Mouse (Mus musculus) CH12.LX (cell line): ENCODE results near the gene Plcb3. TPM values are rescaled to one million over a fixed set of nuclear protein-coding genes. Genes with fewer than 3 reads are reported as not detected.

Experiments
- DNase-seq: peaks from one replicate; pipeline ENCODE4 v3.0.0-alpha.2; 2013; ENCODE audit errors: extremely low read depth
- H3K27ac ChIP-seq: 2 replicates; pipeline ENCODE4 v1.5.1; 2012; ENCODE audit warnings: low read depth, mild to moderate bottlenecking, control low read depth, moderate library complexity; ENCODE audit not compliant: insufficient read depth
- H3K27me3 ChIP-seq: replicated peaks from 2 replicates; pipeline ENCODE3; 2012; ENCODE audit warnings: inconsistent platforms
- H3K36me3 ChIP-seq, 2 experiments: replicated peaks in 1 of 2; 2 replicates each; pipeline versions ENCODE3 to v1.6.1; 2012; ENCODE audit warnings: inconsistent platforms in 1 of 2, low read length in 1 of 2, mild to moderate bottlenecking in 1 of 2, mixed read lengths in 1 of 2, moderate library complexity in 1 of 2; ENCODE audit not compliant: control insufficient read depth in 1 of 2, insufficient read depth in 1 of 2
- H3K4me1 ChIP-seq, 2 experiments: 2 replicates each; pipeline ENCODE4 v1.6.1; 2012; ENCODE audit warnings: inconsistent platforms in 1 of 2, moderate library complexity in 1 of 2; ENCODE audit not compliant: insufficient read depth in 2 of 2, control insufficient read depth in 1 of 2
- H3K4me2 ChIP-seq: 2 replicates; pipeline ENCODE4 v1.6.1; 2012; ENCODE audit warnings: low read depth, mild to moderate bottlenecking, control low read depth; ENCODE audit not compliant: poor library complexity, insufficient read depth, severe bottlenecking
- H3K4me3 ChIP-seq, 3 experiments: fragments of 150-350 bp in 1 of 3; sonication (generic) in 1 of 3; replicated peaks in 1 of 3; 2 replicates each; pipeline versions ENCODE3 to v1.5.1; 2011 to 2012; ENCODE audit warnings: low read depth in 2 of 3, low read length in 2 of 3, mild to moderate bottlenecking in 2 of 3, moderate library complexity in 2 of 3, control low read depth in 1 of 3, improper control_type of control experiment in 1 of 3, inconsistent platforms in 1 of 3, mixed read lengths in 1 of 3; ENCODE audit not compliant: poor library complexity in 1 of 3
- H3K79me2 ChIP-seq: replicated peaks from 2 replicates; pipeline ENCODE4 v1.6.1; 2012; ENCODE audit warnings: mild to moderate bottlenecking, moderate library complexity; ENCODE audit not compliant: control insufficient read depth, poor library complexity, insufficient read depth, severe bottlenecking; ENCODE audit errors: extremely low read depth
- H3K9ac ChIP-seq: 2 replicates; pipeline ENCODE4 v1.6.1; 2012; ENCODE audit warnings: low read depth, mild to moderate bottlenecking, control low read depth, moderate library complexity; ENCODE audit not compliant: insufficient read depth
- H3K9me3 ChIP-seq: replicated peaks from 2 replicates; pipeline ENCODE3; 2012; ENCODE audit warnings: low read length, inconsistent platforms, mixed read lengths
- BHLHE40 ChIP-seq: IDR thresholded peaks from 2 replicates; pipeline ENCODE4 v1.6.1; 2011; ENCODE audit warnings: mild to moderate bottlenecking, low read depth, low read length, improper control_type of control experiment
- CHD1 ChIP-seq: IDR thresholded peaks from 2 replicates; pipeline ENCODE4 v1.6.1; 2012; ENCODE audit warnings: low read depth, low read length, improper control_type of control experiment, inconsistent platforms
- EP300 ChIP-seq: IDR thresholded peaks from 2 replicates; pipeline ENCODE4 v1.6.1; 2011; ENCODE audit warnings: low read length, improper control_type of control experiment
- GABPA ChIP-seq: IDR thresholded peaks from 2 replicates; pipeline ENCODE4 v1.6.1; 2012; ENCODE audit warnings: low read depth, low read length, improper control_type of control experiment, inconsistent platforms; ENCODE audit not compliant: insufficient replicate concordance
- JUND ChIP-seq: conservative IDR thresholded peaks from 2 replicates; pipeline ENCODE4 v1.6.1; 2011; ENCODE audit warnings: low read depth, low read length, improper control_type of control experiment
- KAT2A ChIP-seq: IDR thresholded peaks from 2 replicates; pipeline ENCODE4 v1.6.1; 2012; ENCODE audit warnings: low read length, improper control_type of control experiment, inconsistent platforms; ENCODE audit not compliant: insufficient replicate concordance
- MAX ChIP-seq: IDR thresholded peaks from 2 replicates; pipeline ENCODE4 v1.6.1; 2011; ENCODE audit warnings: low read length, improper control_type of control experiment
- MAZ ChIP-seq: IDR thresholded peaks from 2 replicates; pipeline ENCODE4 v1.6.1; 2012; ENCODE audit warnings: low read depth, mild to moderate bottlenecking, inconsistent platforms, low read length, improper control_type of control experiment, moderate library complexity
- MEF2A ChIP-seq: IDR thresholded peaks from 2 replicates; pipeline ENCODE4 v1.6.1; 2014; ENCODE audit warnings: low read depth, mild to moderate bottlenecking, inconsistent platforms, low read length, improper control_type of control experiment, borderline replicate concordance
- NRF1 ChIP-seq: IDR thresholded peaks from 2 replicates; pipeline ENCODE4 v1.6.1; 2014; ENCODE audit warnings: low read depth, mild to moderate bottlenecking, inconsistent platforms, low read length, improper control_type of control experiment, moderate library complexity
- POLR2AphosphoS2 ChIP-seq: IDR thresholded peaks from 2 replicates; pipeline ENCODE4 v1.6.1; 2011; ENCODE audit warnings: low read depth, low read length, improper control_type of control experiment
- RAD21 ChIP-seq: IDR thresholded peaks from 2 replicates; pipeline ENCODE4 v1.6.1; 2011; ENCODE audit warnings: low read depth, mild to moderate bottlenecking, low read length, improper control_type of control experiment, moderate library complexity
- SMC3 ChIP-seq: IDR thresholded peaks from 2 replicates; pipeline ENCODE4 v1.6.1; 2011; ENCODE audit warnings: low read depth, low read length, improper control_type of control experiment
- USF1 ChIP-seq: IDR thresholded peaks from 2 replicates; pipeline ENCODE4 v1.6.1; 2014; ENCODE audit warnings: low read depth, mild to moderate bottlenecking, inconsistent platforms, low read length, improper control_type of control experiment
- USF2 ChIP-seq: conservative IDR thresholded peaks from 2 replicates; pipeline ENCODE4 v1.6.1; 2011; ENCODE audit warnings: low read depth, low read length, improper control_type of control experiment
- ZKSCAN1 ChIP-seq: IDR thresholded peaks from 2 replicates; pipeline ENCODE4 v1.6.1; 2012; ENCODE audit warnings: low read depth, inconsistent platforms, low read length, improper control_type of control experiment, borderline replicate concordance
- ZMIZ1 ChIP-seq: IDR thresholded peaks from 2 replicates; pipeline ENCODE4 v1.6.1; 2012; ENCODE audit warnings: low read depth, mild to moderate bottlenecking, inconsistent platforms, low read length, improper control_type of control experiment
- ZNF384 ChIP-seq: IDR thresholded peaks from 2 replicates; pipeline ENCODE4 v1.6.1; 2012; ENCODE audit warnings: low read depth, low read length, improper control_type of control experiment, inconsistent platforms
- dilution Hi-C: fragments of 300-500 bp; cut with MboI; formaldehyde crosslinking; loops from 2 replicates; pipeline ENCODE4 v1.14.3; 2020; ENCODE audit warnings: low sequenced_read_pairs; ENCODE audit not compliant: extremely low pct_unique_long_range_greater_than_20kb, extremely low pct_ligation_motif_present
- in situ Hi-C: fragments of 300-500 bp; cut with MboI; formaldehyde crosslinking; loops from 3 replicates; pipeline ENCODE4 v1.14.3; 2019; ENCODE audit warnings: low sequenced_read_pairs, low pct_ligation_motif_present, low pct_unique_long_range_greater_than_20kb, mixed read lengths
- polyA plus RNA-seq: library from polyadenylated mRNA; unstranded; fragments of >175 nt; gene quantifications from 2 replicates; pipeline ENCODE4 v1.2.1, GENCODE M21; 2012; ENCODE audit warnings: low read depth; ENCODE audit not compliant: insufficient read length
- total RNA-seq, 2 experiments: library from RNA; depleted of rRNA; stranded (reverse); fragments of 300-350 nt in 1 of 2; fragments of >200 nt in 1 of 2; gene quantifications; 2 replicates each; pipeline ENCODE4 v1.2.3; 2012 to 2014

Gene Plcb3
- total and polyA plus RNA-seq, 3 experiments, result 4.1 to 8.2 (median 7.5) TPM

DNA sequence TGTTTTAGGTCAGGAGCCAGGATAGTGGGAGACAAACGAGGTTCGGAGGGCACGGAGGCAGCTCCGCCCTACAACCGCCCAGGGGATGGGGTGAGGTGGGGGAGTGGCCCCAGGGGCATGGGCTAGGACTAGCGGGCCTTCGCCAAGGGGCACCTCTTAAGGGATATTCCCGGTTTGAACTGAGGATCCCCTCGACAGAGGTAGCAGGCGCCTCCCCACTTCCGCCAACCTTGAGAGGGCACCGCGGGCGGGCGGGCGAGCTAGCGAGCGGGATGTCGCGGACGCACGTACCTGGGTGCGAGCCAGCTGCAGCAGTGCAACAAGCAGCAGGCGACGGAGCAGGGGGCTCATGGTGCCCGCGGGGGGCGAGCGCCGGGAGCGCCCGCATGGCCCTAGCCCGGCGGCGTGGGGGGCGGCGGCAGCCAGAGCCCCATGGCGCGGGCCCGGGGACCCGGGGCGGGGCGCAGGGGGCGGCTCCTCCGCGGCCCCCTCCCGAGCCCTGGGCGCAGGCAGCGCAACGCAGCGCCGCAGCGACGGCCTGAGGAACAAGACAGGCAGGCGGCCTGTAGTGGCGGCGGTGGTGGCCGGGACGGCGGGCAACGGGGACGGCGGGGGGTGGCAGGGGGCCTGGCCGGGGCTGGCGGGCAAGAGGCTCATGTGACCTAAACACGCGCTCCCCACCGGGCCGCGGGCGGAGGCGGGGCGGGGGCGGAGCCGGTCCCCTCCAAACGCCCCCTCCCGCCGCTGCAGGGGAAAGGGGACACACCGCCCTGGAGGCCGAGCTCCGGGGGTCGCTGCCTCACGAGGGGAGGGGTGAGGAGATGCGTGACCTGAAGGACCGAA is 11.0 kb upstream of the Plcb3 start, which contains the start of gene Vegfb (continued):
- TF ChIP-seq NRF1, result no peak
- TF ChIP-seq MAX, result no peak
- TF ChIP-seq MEF2A, result no peak
- TF ChIP-seq KAT2A, result no peak
- TF ChIP-seq MAZ, result 0 out of 2 replicates have a peak, but pooled peaks have one; percentile 7
- no peak for TF ChIP-seq USF2
- no peak for TF ChIP-seq EP300
- peak; percentile 58 for TF ChIP-seq USF1
- TF ChIP-seq ZNF384, result no peak
- TF ChIP-seq GABPA, result no peak
- TF ChIP-seq ZKSCAN1, result no peak
- TF ChIP-seq BHLHE40, result peak; percentile 39; the same call in 1 of the 2 replicates
- TF ChIP-seq ZMIZ1, result no peak
- no peak for TF ChIP-seq SMC3
- TF ChIP-seq, all 38 proteins: peak for 11

DNA sequence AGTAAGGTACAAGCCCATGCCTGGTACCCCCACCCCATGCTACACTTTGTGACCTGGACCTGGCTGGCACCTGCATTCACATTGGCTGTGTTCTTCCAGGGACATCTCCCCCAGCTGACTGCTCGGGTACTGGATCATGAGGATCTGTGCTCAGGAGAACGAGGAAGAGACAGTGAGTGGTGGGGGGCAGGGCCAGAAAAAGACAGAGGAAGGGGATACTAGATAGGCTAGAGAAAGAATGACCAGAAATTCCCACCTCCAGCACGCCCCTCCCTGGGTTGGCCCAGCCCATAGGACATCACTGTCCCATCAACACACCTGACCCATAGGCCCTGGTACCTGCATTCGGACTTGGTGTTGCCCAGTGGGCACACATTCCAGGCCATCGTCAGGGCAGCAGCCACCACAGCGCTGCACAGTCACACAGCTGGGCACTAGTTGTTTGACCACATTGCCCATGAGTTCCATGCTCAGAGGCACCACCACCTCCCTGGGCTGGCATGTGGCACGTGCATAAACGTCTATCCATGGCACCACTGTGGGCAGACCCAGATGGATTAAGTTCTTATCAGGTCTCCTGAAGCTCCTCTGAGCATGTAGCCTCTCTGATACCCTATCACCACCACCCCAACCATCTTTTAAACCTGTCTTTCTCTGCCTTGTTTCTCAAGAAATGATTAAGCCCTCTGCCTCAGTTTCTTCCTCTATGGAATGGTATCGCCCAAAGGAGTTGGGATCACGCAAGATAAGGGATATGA is 9.9 kb upstream of the Plcb3 start:
- in situ Hi-C loops, result no loop called here
- dilution Hi-C loops, result no loop called here
- Histone ChIP-seq H3K9me3 (no peaks in the 10 kb centered on the region), H3K27ac (no peak overlapping the region), H3K4me3 (peak overlapping the region; percentile 73 to 81 (median 76)), H3K9ac (peak overlapping the region; percentile 64; the same call in 1 of the 2 replicates), H3K36me3 (peaks cover 15 to 50% of the 10 kb centered on the region in 2 experiments), H3K4me2 (peak overlapping the region; percentile 53), H3K4me1 (peaks cover 11 to 28% of the 10 kb centered on the region in 2 experiments), H3K27me3 (no peaks in the 10 kb centered on the region), H3K79me2 (no peaks in the 10 kb centered on the region)
- DNase-seq, result no peak
- TF ChIP-seq POLR2AphosphoS2, result no peak
- no peak for TF ChIP-seq MAX
- no peak for TF ChIP-seq RAD21
- no peak for TF ChIP-seq JUND
- no peak for TF ChIP-seq SMC3
- TF ChIP-seq CHD1, result no peak
